Mouse (Mus musculus) CH12.LX (cell line): Measurements from ENCODE around the gene Dnph1. TPM values are rescaled to one million over a fixed set of nuclear protein-coding genes. Genes with fewer than 3 reads are reported as not detected.

ENCODE experiments used
- DNase-seq: peaks from one replicate; pipeline ENCODE4 v3.0.0-alpha.2; 2013; ENCODE audit errors: extremely low read depth
- H3K27ac ChIP-seq: 2 replicates; pipeline ENCODE4 v1.5.1; 2012; ENCODE audit warnings: low read depth, mild to moderate bottlenecking, control low read depth, moderate library complexity; ENCODE audit not compliant: insufficient read depth
- H3K27me3 ChIP-seq: replicated peaks from 2 replicates; pipeline ENCODE3; 2012; ENCODE audit warnings: inconsistent platforms
- H3K36me3 ChIP-seq, 2 experiments: replicated peaks in 1 of 2; 2 replicates each; pipeline versions ENCODE3 to v1.6.1; 2012; ENCODE audit warnings: inconsistent platforms in 1 of 2, low read length in 1 of 2, mild to moderate bottlenecking in 1 of 2, mixed read lengths in 1 of 2, moderate library complexity in 1 of 2; ENCODE audit not compliant: control insufficient read depth in 1 of 2, insufficient read depth in 1 of 2
- H3K4me1 ChIP-seq, 2 experiments: 2 replicates each; pipeline ENCODE4 v1.6.1; 2012; ENCODE audit warnings: inconsistent platforms in 1 of 2, moderate library complexity in 1 of 2; ENCODE audit not compliant: insufficient read depth in 2 of 2, control insufficient read depth in 1 of 2
- H3K4me2 ChIP-seq: 2 replicates; pipeline ENCODE4 v1.6.1; 2012; ENCODE audit warnings: low read depth, mild to moderate bottlenecking, control low read depth; ENCODE audit not compliant: poor library complexity, insufficient read depth, severe bottlenecking
- H3K4me3 ChIP-seq, 3 experiments: fragments of 150-350 bp in 1 of 3; sonication (generic) in 1 of 3; replicated peaks in 1 of 3; 2 replicates each; pipeline versions ENCODE3 to v1.5.1; 2011 to 2012; ENCODE audit warnings: low read depth in 2 of 3, low read length in 2 of 3, mild to moderate bottlenecking in 2 of 3, moderate library complexity in 2 of 3, control low read depth in 1 of 3, improper control_type of control experiment in 1 of 3, inconsistent platforms in 1 of 3, mixed read lengths in 1 of 3; ENCODE audit not compliant: poor library complexity in 1 of 3
- H3K79me2 ChIP-seq: replicated peaks from 2 replicates; pipeline ENCODE4 v1.6.1; 2012; ENCODE audit warnings: mild to moderate bottlenecking, moderate library complexity; ENCODE audit not compliant: control insufficient read depth, poor library complexity, insufficient read depth, severe bottlenecking; ENCODE audit errors: extremely low read depth
- H3K9ac ChIP-seq: 2 replicates; pipeline ENCODE4 v1.6.1; 2012; ENCODE audit warnings: low read depth, mild to moderate bottlenecking, control low read depth, moderate library complexity; ENCODE audit not compliant: insufficient read depth
- H3K9me3 ChIP-seq: replicated peaks from 2 replicates; pipeline ENCODE3; 2012; ENCODE audit warnings: low read length, inconsistent platforms, mixed read lengths
- BHLHE40 ChIP-seq: IDR thresholded peaks from 2 replicates; pipeline ENCODE4 v1.6.1; 2011; ENCODE audit warnings: mild to moderate bottlenecking, low read depth, low read length, improper control_type of control experiment
- CHD1 ChIP-seq: IDR thresholded peaks from 2 replicates; pipeline ENCODE4 v1.6.1; 2012; ENCODE audit warnings: low read depth, low read length, improper control_type of control experiment, inconsistent platforms
- E2F4 ChIP-seq: IDR thresholded peaks from 2 replicates; pipeline ENCODE4 v1.6.1; 2011; ENCODE audit warnings: low read depth, low read length, improper control_type of control experiment; ENCODE audit not compliant: insufficient replicate concordance
- ELF1 ChIP-seq: IDR thresholded peaks from 2 replicates; pipeline ENCODE4 v1.6.1; 2014; ENCODE audit warnings: low read depth, mild to moderate bottlenecking, inconsistent platforms, low read length, improper control_type of control experiment
- EP300 ChIP-seq: IDR thresholded peaks from 2 replicates; pipeline ENCODE4 v1.6.1; 2011; ENCODE audit warnings: low read length, improper control_type of control experiment
- ETS1 ChIP-seq: conservative IDR thresholded peaks from 2 replicates; pipeline ENCODE4 v1.6.1; 2012; ENCODE audit warnings: low read depth, mild to moderate bottlenecking, inconsistent platforms, low read length, improper control_type of control experiment, moderate library complexity
- GABPA ChIP-seq: IDR thresholded peaks from 2 replicates; pipeline ENCODE4 v1.6.1; 2012; ENCODE audit warnings: low read depth, low read length, improper control_type of control experiment, inconsistent platforms; ENCODE audit not compliant: insufficient replicate concordance
- HCFC1 ChIP-seq: IDR thresholded peaks from 2 replicates; pipeline ENCODE4 v1.6.1; 2012; ENCODE audit warnings: low read depth, mild to moderate bottlenecking, inconsistent platforms, low read length, improper control_type of control experiment
- JUND ChIP-seq: conservative IDR thresholded peaks from 2 replicates; pipeline ENCODE4 v1.6.1; 2011; ENCODE audit warnings: low read depth, low read length, improper control_type of control experiment
- MAFK ChIP-seq: IDR thresholded peaks from 2 replicates; pipeline ENCODE4 v1.6.1; 2011; ENCODE audit warnings: low read length, improper control_type of control experiment; ENCODE audit not compliant: insufficient replicate concordance
- MAX ChIP-seq: IDR thresholded peaks from 2 replicates; pipeline ENCODE4 v1.6.1; 2011; ENCODE audit warnings: low read length, improper control_type of control experiment
- MEF2A ChIP-seq: IDR thresholded peaks from 2 replicates; pipeline ENCODE4 v1.6.1; 2014; ENCODE audit warnings: low read depth, mild to moderate bottlenecking, inconsistent platforms, low read length, improper control_type of control experiment, borderline replicate concordance
- NRF1 ChIP-seq: IDR thresholded peaks from 2 replicates; pipeline ENCODE4 v1.6.1; 2014; ENCODE audit warnings: low read depth, mild to moderate bottlenecking, inconsistent platforms, low read length, improper control_type of control experiment, moderate library complexity
- PAX5 ChIP-seq: IDR thresholded peaks from 2 replicates; pipeline ENCODE4 v1.6.1; 2012; ENCODE audit warnings: low read length, inconsistent platforms, mixed read lengths
- POLR2A ChIP-seq: IDR thresholded peaks from 2 replicates; pipeline ENCODE4 v1.6.1; 2011; ENCODE audit warnings: low read depth, mild to moderate bottlenecking, improper control_type of control experiment, low read length
- POLR2AphosphoS2 ChIP-seq: IDR thresholded peaks from 2 replicates; pipeline ENCODE4 v1.6.1; 2011; ENCODE audit warnings: low read depth, low read length, improper control_type of control experiment
- RAD21 ChIP-seq: IDR thresholded peaks from 2 replicates; pipeline ENCODE4 v1.6.1; 2011; ENCODE audit warnings: low read depth, mild to moderate bottlenecking, low read length, improper control_type of control experiment, moderate library complexity
- SIN3A ChIP-seq: IDR thresholded peaks from 2 replicates; pipeline ENCODE4 v1.6.1; 2012; ENCODE audit warnings: low read length, improper control_type of control experiment, inconsistent platforms
- SMC3 ChIP-seq: IDR thresholded peaks from 2 replicates; pipeline ENCODE4 v1.6.1; 2011; ENCODE audit warnings: low read depth, low read length, improper control_type of control experiment
- UBTF ChIP-seq: IDR thresholded peaks from 2 replicates; pipeline ENCODE4 v1.6.1; 2012; ENCODE audit warnings: low read depth, mild to moderate bottlenecking, inconsistent platforms, low read length, improper control_type of control experiment, moderate library complexity
- USF1 ChIP-seq: IDR thresholded peaks from 2 replicates; pipeline ENCODE4 v1.6.1; 2014; ENCODE audit warnings: low read depth, mild to moderate bottlenecking, inconsistent platforms, low read length, improper control_type of control experiment
- ZKSCAN1 ChIP-seq: IDR thresholded peaks from 2 replicates; pipeline ENCODE4 v1.6.1; 2012; ENCODE audit warnings: low read depth, inconsistent platforms, low read length, improper control_type of control experiment, borderline replicate concordance
- ZMIZ1 ChIP-seq: IDR thresholded peaks from 2 replicates; pipeline ENCODE4 v1.6.1; 2012; ENCODE audit warnings: low read depth, mild to moderate bottlenecking, inconsistent platforms, low read length, improper control_type of control experiment
- ZNF384 ChIP-seq: IDR thresholded peaks from 2 replicates; pipeline ENCODE4 v1.6.1; 2012; ENCODE audit warnings: low read depth, low read length, improper control_type of control experiment, inconsistent platforms
- dilution Hi-C: fragments of 300-500 bp; cut with MboI; formaldehyde crosslinking; loops from 2 replicates; pipeline ENCODE4 v1.14.3; 2020; ENCODE audit warnings: low sequenced_read_pairs; ENCODE audit not compliant: extremely low pct_unique_long_range_greater_than_20kb, extremely low pct_ligation_motif_present
- in situ Hi-C: fragments of 300-500 bp; cut with MboI; formaldehyde crosslinking; loops from 3 replicates; pipeline ENCODE4 v1.14.3; 2019; ENCODE audit warnings: low sequenced_read_pairs, low pct_ligation_motif_present, low pct_unique_long_range_greater_than_20kb, mixed read lengths
- polyA plus RNA-seq: library from polyadenylated mRNA; unstranded; fragments of >175 nt; gene quantifications from 2 replicates; pipeline ENCODE4 v1.2.1, GENCODE M21; 2012; ENCODE audit warnings: low read depth; ENCODE audit not compliant: insufficient read length
- total RNA-seq, 2 experiments: library from RNA; depleted of rRNA; stranded (reverse); fragments of 300-350 nt in 1 of 2; fragments of >200 nt in 1 of 2; gene quantifications; 2 replicates each; pipeline ENCODE4 v1.2.3; 2012 to 2014

Gene Dnph1
- total and polyA plus RNA-seq, 3 experiments = 18.5 to 30.2 (median 28.4) TPM

GRCm38 (mm10) chr17:46502775-46503174 is 6.3 kb downstream of the Dnph1 start:
- Histone ChIP-seq H3K4me3 (no peak overlapping the region), H3K36me3 (peaks cover 0 to 35% of the 10 kb centered on the region in 2 experiments), H3K9me3 (no peaks in the 10 kb centered on the region), H3K79me2 (no peaks in the 10 kb centered on the region), H3K27ac (no peak overlapping the region), H3K4me1 (peaks cover 0 to 5% of the 10 kb centered on the region in 2 experiments; a peak in 2 of 4 replicates), H3K27me3 (no peaks in the 10 kb centered on the region), H3K9ac (no peak overlapping the region), H3K4me2 (no peak overlapping the region)
- no peak for DNase-seq
- dilution Hi-C loops (no loop called here), in situ Hi-C loops (no loop called here)
- TF ChIP-seq HCFC1 (no peak), UBTF (no peak), SIN3A (no peak), EP300 (no peak), ZMIZ1 (no peak), MAX (no peak)

- Histone ChIP-seq H3K9me3 (no peaks in the 10 kb centered on the region), H3K27ac (no peak overlapping the region), H3K4me2 (no peak overlapping the region), H3K4me3 (no peak overlapping the region), H3K9ac (no peak overlapping the region), H3K36me3 (peaks cover 0 to 25% of the 10 kb centered on the region in 2 experiments), H3K79me2 (no peaks in the 10 kb centered on the region), H3K4me1 (no peaks in the 10 kb centered on the region), H3K27me3 (no peaks in the 10 kb centered on the region)
- TF ChIP-seq POLR2A (no peak), RAD21 (no peak), PAX5 (no peak), E2F4 (no peak), HCFC1 (no peak), BHLHE40 (no peak)
- in situ Hi-C loops (no loop called here), dilution Hi-C loops (no loop called here)
- DNase-seq = no peak
These were observed 7.5 kb downstream of the Dnph1 start for GRCm38 (mm10) chr17:46503847-46504638.

- TF ChIP-seq MEF2A (no peak), NRF1 (no peak), HCFC1 (no peak), USF1 (no peak), SMC3 (no peak), JUND (no peak), ZKSCAN1 (no peak), GABPA (no peak), ETS1 (no peak), MAFK (no peak), ZNF384 (no peak), POLR2AphosphoS2 (no peak), E2F4 (no peak), ELF1 (no peak), BHLHE40 (no peak), CHD1 (no peak)
- dilution Hi-C loops = no loop called here
These were observed 9.1 kb downstream of the Dnph1 start for GRCm38 (mm10) chr17:46505617-46506016.

More at GRCm38 (mm10) chr17:46505617-46506016, 9.1 kb downstream of the Dnph1 start:
- Histone ChIP-seq H3K4me3 (no peak overlapping the region), H3K36me3 (peaks cover 0 to 12% of the 10 kb centered on the region in 2 experiments), H3K27ac (no peak overlapping the region), H3K9me3 (no peaks in the 10 kb centered on the region), H3K79me2 (no peaks in the 10 kb centered on the region), H3K9ac (no peak overlapping the region), H3K4me2 (no peak overlapping the region), H3K27me3 (no peaks in the 10 kb centered on the region), H3K4me1 (no peaks in the 10 kb centered on the region)
- no peak for DNase-seq
- in situ Hi-C loops = no loop called here
